Mouse (Mus musculus) ES-E14 (cell line): ENCODE results near the gene Recql5.

ENCODE experiments used
- CHD2 ChIP-seq: IDR thresholded peaks from 2 replicates; pipeline ENCODE4 v1.6.1; 2014; ENCODE audit warnings: mild to moderate bottlenecking, low read depth, low read length, inconsistent platforms
- MAFK ChIP-seq: IDR thresholded peaks from 2 replicates; pipeline ENCODE4 v1.6.1; 2014; ENCODE audit warnings: mild to moderate bottlenecking, low read depth, low read length, inconsistent platforms; ENCODE audit not compliant: insufficient read depth
- ZC3H11A ChIP-seq: IDR thresholded peaks from 2 replicates; pipeline ENCODE4 v1.6.1; 2012; ENCODE audit warnings: low read depth, mild to moderate bottlenecking, inconsistent platforms, low read length, borderline replicate concordance
- ZNF384 ChIP-seq: IDR thresholded peaks from 2 replicates; pipeline ENCODE4 v1.6.1; 2012; ENCODE audit warnings: low read depth, low read length, inconsistent platforms

DNA sequence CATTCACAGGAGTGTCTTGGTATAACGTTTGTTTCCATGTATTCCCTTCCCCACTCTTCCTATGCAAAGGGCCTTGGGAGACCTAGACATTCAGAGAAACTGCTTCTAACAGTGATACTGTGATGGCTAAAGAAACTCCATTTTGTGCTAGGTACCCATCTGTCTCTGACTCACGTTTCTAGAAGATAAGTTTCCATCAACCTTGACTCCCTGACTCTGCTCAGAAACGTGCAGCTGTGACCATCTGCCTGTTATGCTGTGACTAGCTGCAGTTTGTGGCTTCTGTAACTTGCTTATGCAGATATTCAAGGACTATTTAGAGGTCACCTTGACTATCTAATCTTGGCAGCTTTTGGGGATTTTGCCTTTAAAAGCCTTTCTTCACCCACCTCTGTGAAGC is 2.0 kb downstream of the Recql5 start:
- TF ChIP-seq CHD2, result no peak
- TF ChIP-seq MAFK, result no peak
- no peak for TF ChIP-seq ZC3H11A
- TF ChIP-seq ZNF384, result no peak
